Mouse (Mus musculus) lung, postnatal 0 days (tissue): Measurements from ENCODE around the gene Nid1.

Source experiments
- CTCF ChIP-seq: IDR thresholded peaks from 2 replicates; pipeline ENCODE4 v1.5.1; 2016; ENCODE audit warnings: antibody characterized with exemption, mild to moderate bottlenecking
- EP300 ChIP-seq: IDR thresholded peaks from 2 replicates; pipeline ENCODE4 v1.6.1; 2016; ENCODE audit warnings: antibody characterized with exemption, mild to moderate bottlenecking, control low read depth

- TF ChIP-seq CTCF: no peak
- no peak for TF ChIP-seq EP300
These were observed 26.6 kb downstream of the Nid1 start for GRCm38 (mm10) chr13:13463949-13464348.
